Mouse (Mus musculus) heart, embryonic 14.5 days (tissue): ENCODE measurements around the gene Dynlt1b. TPM values are rescaled to one million over a fixed set of nuclear protein-coding genes. Genes with fewer than 3 reads are reported as not detected.
"Not testable (repeated sequence)": the region's sequence is repeated elsewhere in the genome, so short reads cannot be mapped to it uniquely, and the experiment has no call there.

Experiments
- ATAC-seq: fragments of 200-750 bp; cut with Nextera tagmentation; 2 replicates; pipeline ENCODE4 v1.8.0; 2017; ENCODE audit warnings: low read depth, moderate TSS enrichment; ENCODE audit not compliant: insufficient number of reproducible peaks, insufficient read depth, low FRiP score
- H3K27ac ChIP-seq, 2 experiments: fragments of 200-500 bp in 1 of 2; fragments of 300-500 bp in 1 of 2; sonication (generic) in 1 of 2; replicated peaks in 1 of 2; 2 replicates each; pipeline ENCODE4 v1.5.1; 2012 to 2014; ENCODE audit warnings: low read depth in 2 of 2, low read length in 2 of 2, control low read depth in 1 of 2, mild to moderate bottlenecking in 1 of 2, mixed read lengths in 1 of 2; ENCODE audit not compliant: control insufficient read depth in 1 of 2, insufficient read depth in 1 of 2
- H3K27me3 ChIP-seq: fragments of 300-500 bp; sonication (generic); 2 replicates; pipeline ENCODE4 v1.6.1; 2014; ENCODE audit warnings: mild to moderate bottlenecking, low read length, control low read depth; ENCODE audit not compliant: control insufficient read depth, insufficient read depth
- H3K36me3 ChIP-seq: fragments of 300-500 bp; sonication (generic); 2 replicates; pipeline ENCODE4 v1.6.1; 2014; ENCODE audit warnings: mild to moderate bottlenecking, control low read depth, low read length, mixed read lengths; ENCODE audit not compliant: control insufficient read depth, insufficient read depth
- H3K4me1 ChIP-seq, 2 experiments: fragments of 200-500 bp in 1 of 2; fragments of 300-500 bp in 1 of 2; sonication (generic) in 1 of 2; 2 replicates each; pipeline ENCODE4 v1.6.1; 2012 to 2014; ENCODE audit warnings: low read length in 2 of 2, control low read depth in 1 of 2, mixed read lengths in 1 of 2; ENCODE audit not compliant: control insufficient read depth in 2 of 2, insufficient read depth in 2 of 2
- H3K4me2 ChIP-seq: fragments of 300-500 bp; sonication (generic); 2 replicates; pipeline ENCODE4 v1.6.1; 2014; ENCODE audit warnings: mild to moderate bottlenecking, low read length
- H3K4me3 ChIP-seq, 2 experiments: fragments of 200-500 bp in 1 of 2; fragments of 300-500 bp in 1 of 2; sonication (generic) in 1 of 2; 2 replicates each; pipeline ENCODE4 v1.5.1; 2012 to 2014; ENCODE audit warnings: low read length in 2 of 2, mild to moderate bottlenecking in 2 of 2, control low read depth in 1 of 2, low read depth in 1 of 2, moderate library complexity in 1 of 2; ENCODE audit not compliant: control insufficient read depth in 1 of 2, insufficient read depth in 1 of 2
- H3K9ac ChIP-seq: fragments of 300-500 bp; sonication (generic); 2 replicates; pipeline ENCODE4 v1.6.1; 2014; ENCODE audit warnings: mild to moderate bottlenecking, low read length
- H3K9me3 ChIP-seq: fragments of 300-500 bp; sonication (generic); 2 replicates; pipeline ENCODE4 v1.6.1; 2016; ENCODE audit warnings: low read length, control low read depth; ENCODE audit not compliant: control insufficient read depth
- WGBS: fragments of 180-500 bp; shearing (Covaris S2); extraction: QIAGEN DNeasy Blood & Tissue Kit; methylation state at CpG from one replicate; pipeline ENCODE4 v1.1.7; 2014; 5-methylcytosine and 5-hydroxymethylcytosine counted together
- polyA plus RNA-seq: library from polyadenylated mRNA; unstranded; fragments of >200 nt; fragmentation: Nextera tagmentation; extraction: Ambion mirVana; gene quantifications from 2 replicates; pipeline ENCODE4 v1.2.1, GENCODE M21; 2014

The Dynlt1b gene
- polyA plus RNA-seq, 1 experiment from 2014 or later, result 545 TPM

GRCm38 (mm10) chr17:6438080-6438479 is 8.2 kb downstream of the Dynlt1b start:
- not testable (repeated sequence) for ATAC-seq, H3K27ac ChIP-seq, H3K9ac ChIP-seq, H3K4me1 ChIP-seq, H3K9me3 ChIP-seq, H3K27me3 ChIP-seq, H3K4me3 ChIP-seq, H3K4me2 ChIP-seq
- WGBS, result 75% methylated on average over 6 of the region's 6 CpGs
- peaks cover 22% of the 10 kb centered on the region for H3K36me3 ChIP-seq

GRCm38 (mm10) chr17:6439913-6440312 is 10.0 kb downstream of the Dynlt1b start:
- H3K27me3 ChIP-seq, H3K27ac ChIP-seq, H3K4me3 ChIP-seq, H3K4me1 ChIP-seq, H3K9ac ChIP-seq, H3K9me3 ChIP-seq, ATAC-seq, H3K4me2 ChIP-seq: not testable (repeated sequence)
- peaks cover 14% of the 10 kb centered on the region for H3K36me3 ChIP-seq
- 95% methylated on average over 9 of the region's 13 CpGs for WGBS

DNA sequence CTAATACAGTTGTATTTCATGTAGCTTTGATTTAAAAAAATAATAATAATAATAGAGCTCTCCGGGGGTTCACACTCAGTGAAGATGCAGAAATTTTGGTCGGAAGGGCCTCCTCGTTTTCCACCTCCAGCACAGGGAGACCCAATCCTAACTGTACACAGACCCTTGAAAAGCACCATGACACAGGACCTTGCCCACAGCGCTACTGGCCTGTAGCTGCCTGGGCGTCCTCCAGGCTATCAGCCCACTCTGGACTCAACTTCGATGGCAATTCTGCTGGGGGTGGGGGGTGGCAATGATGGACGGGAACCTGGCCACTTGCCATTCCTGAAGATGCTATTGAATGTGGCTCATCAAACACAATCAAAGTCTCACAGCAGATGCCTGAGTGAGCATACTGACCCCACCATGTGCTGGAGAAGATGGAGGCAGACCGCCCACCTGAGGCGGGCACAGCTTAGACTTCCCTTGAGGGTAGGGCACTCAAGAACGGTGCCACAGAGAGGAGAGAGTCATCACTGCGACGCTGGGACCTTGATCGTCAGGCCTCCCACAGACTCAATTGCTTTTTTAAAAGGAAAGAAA is 10.7 kb downstream of the Dynlt1b start:
- H3K4me3 ChIP-seq, H3K4me2 ChIP-seq, H3K27me3 ChIP-seq, H3K4me1 ChIP-seq, H3K9ac ChIP-seq, H3K9me3 ChIP-seq, ATAC-seq, H3K27ac ChIP-seq: not testable (repeated sequence)
- 86% methylated on average over 13 of the region's 13 CpGs for WGBS
- peaks cover 14% of the 10 kb centered on the region for H3K36me3 ChIP-seq

- not testable (repeated sequence) for H3K4me3 ChIP-seq
Observed at GRCm38 (mm10) chr17:6441254-6441653, 11.3 kb downstream of the Dynlt1b start.

GRCm38 (mm10) chr17:6442513-6442912 is 12.6 kb downstream of the Dynlt1b start:
- not testable (repeated sequence) for ATAC-seq, H3K9me3 ChIP-seq, H3K4me3 ChIP-seq, H3K4me1 ChIP-seq, H3K27me3 ChIP-seq, H3K27ac ChIP-seq, H3K4me2 ChIP-seq, H3K9ac ChIP-seq
- 94% methylated on average over 3 of the region's 7 CpGs for WGBS
- peaks cover 14% of the 10 kb centered on the region for H3K36me3 ChIP-seq

More at GRCm38 (mm10) chr17:6441254-6441653, 11.3 kb downstream of the Dynlt1b start:
- not testable (repeated sequence) for H3K27me3 ChIP-seq, H3K9ac ChIP-seq, H3K9me3 ChIP-seq, H3K4me2 ChIP-seq, H3K27ac ChIP-seq, ATAC-seq, H3K4me1 ChIP-seq
- H3K36me3 ChIP-seq, result peaks cover 14% of the 10 kb centered on the region
- WGBS, result 91% methylated on average over 5 of the region's 5 CpGs

GRCm38 (mm10) chr17:6445794-6446587 is 16.1 kb downstream of the Dynlt1b start:
- H3K27ac ChIP-seq, H3K4me1 ChIP-seq, H3K4me2 ChIP-seq, H3K9ac ChIP-seq, H3K9me3 ChIP-seq, H3K36me3 ChIP-seq, ATAC-seq, H3K27me3 ChIP-seq, H3K4me3 ChIP-seq: not testable (repeated sequence)
- WGBS, result 82% methylated on average over 6 of the region's 16 CpGs

DNA sequence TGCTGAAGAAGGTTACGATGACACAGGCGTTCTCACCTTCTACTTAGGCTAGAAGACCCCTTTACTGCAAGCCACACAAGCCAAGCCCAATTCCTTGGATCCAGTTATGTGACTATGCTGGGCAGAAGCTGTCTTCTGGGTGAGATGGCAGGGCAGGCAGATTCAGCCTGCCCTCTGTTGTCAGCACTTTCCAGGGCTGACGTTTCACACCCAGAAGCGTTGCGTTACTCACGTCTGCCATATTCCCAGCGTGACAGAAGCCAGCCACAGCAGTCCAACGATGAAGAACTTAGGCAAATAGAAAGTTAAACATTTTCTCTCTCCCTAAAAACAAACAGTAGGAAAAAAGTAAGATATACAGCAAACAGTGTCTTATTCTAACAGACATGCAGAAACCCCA is 18.4 kb downstream of the Dynlt1b start:
- 78% methylated on average over 8 of the region's 8 CpGs for WGBS
- H3K27me3 ChIP-seq, H3K27ac ChIP-seq, H3K9me3 ChIP-seq, H3K4me2 ChIP-seq, H3K36me3 ChIP-seq, H3K4me3 ChIP-seq, H3K4me1 ChIP-seq, ATAC-seq, H3K9ac ChIP-seq: not testable (repeated sequence)
